Mouse (Mus musculus) urinary bladder, adult 2 months (tissue): ENCODE data around the gene Tmem170. TPM values are rescaled to one million over a fixed set of nuclear protein-coding genes. Genes with fewer than 3 reads are reported as not detected.

ENCODE experiments used
- DNase-seq: peaks from one replicate; pipeline ENCODE4 v3.0.0; 2022; ENCODE audit warnings: low spot score
- polyA plus RNA-seq: library from polyadenylated mRNA; depleted of rRNA; stranded (reverse); fragments of >200 nt; gene quantifications from 2 replicates; pipeline ENCODE4 v1.2.3, GENCODE M21; 2012; rRNA removed

Gene Tmem170
- 9.1 and 9.6 TPM in 2 replicates for polyA plus RNA-seq

DNA sequence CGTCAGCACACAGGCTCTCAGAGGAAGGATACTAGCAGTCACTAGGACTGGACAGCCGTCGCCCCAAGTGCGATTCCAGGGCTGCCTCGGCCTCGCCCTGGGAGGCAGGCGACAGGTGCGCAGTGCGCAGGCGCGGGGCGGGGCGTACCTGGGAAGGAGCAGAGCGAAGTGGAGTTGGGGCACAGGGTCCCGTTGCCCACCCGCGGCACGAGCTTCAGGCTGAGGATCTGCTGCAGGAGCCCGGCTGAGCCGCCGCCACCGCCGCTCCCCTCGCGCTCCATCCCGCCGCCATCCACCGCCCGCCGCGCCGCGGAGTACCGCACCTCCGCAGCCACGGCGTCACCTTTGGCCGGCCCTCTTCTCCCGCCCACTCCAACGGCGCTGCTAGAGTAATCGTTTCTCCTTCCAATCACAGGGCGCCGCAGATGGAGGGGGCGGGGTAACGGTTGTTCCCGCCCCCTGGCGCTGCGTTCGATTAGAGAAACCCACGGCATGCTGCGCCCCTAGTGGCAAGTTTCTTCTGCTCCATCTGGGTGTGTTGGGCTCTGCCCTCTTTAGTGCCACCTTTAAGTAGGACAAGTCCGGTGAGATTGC lies at the start of gene Tmem170:
Gene Tmem170, minus strand, starts transcription at position 396 of the 594 bp plus-strand sequence.
- DNase-seq = peak; percentile 97

DNA sequence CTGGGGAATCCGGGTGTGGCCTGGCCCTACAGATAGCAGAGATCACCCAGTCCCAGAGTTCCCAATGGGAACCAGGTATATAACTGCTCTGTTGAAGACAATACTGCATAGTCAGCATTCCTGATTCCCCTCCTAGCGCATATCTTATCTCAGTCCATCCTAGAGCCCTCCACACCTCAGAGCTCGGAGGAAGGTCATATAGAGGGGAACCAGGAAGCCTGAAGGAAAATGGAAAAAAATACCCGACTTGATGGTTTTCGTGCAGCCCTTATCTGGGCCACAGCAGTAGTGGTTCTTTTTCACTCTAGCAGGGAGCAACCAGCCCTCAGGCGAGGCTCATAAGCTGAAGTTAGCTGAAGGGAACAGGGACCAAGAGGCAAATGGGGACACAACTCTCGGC lies 48.4 kb upstream of the Tmem170 start:
- no peak for DNase-seq

DNA sequence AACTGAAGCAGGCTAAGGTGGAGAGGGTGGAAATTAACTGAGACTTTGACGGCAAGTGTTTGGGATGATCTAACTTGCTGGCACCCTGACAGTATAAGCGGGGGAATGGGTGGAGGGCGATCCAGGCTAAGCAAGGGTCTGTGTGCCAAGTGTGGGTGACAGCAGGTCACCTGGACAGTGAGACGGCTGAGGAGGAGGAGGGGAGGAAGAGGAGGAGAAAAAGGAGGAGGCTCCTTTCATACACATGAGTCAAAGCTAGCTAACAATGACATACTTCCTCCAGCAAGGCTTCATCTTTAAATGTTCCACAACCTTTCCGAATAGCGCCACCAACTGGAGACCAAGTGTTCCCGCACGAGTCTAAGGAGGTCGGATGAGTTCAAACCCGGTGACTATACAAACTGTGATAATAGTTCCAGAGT lies 46.8 kb upstream of the Tmem170 start:
- no peak for DNase-seq

DNA sequence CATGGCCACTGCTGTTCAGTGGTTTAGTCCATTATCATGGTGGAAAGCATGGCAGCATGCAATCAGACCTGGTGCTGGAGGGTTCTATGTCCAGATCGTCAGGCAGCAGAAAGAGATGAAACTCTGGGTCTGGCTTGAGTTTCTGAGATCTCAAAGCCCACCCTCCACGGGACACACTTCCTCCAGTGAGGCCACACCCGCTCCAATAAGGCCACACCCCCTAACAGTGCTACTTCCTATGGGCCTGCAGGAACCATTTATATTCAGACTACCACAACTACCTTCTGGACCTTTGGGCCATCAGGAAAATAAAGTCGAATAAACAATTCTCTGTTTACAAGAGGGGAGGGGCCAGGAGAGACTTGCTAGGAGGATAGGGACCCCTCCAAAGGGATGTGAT lies 44.4 kb upstream of the Tmem170 start:
- no peak for DNase-seq

DNA sequence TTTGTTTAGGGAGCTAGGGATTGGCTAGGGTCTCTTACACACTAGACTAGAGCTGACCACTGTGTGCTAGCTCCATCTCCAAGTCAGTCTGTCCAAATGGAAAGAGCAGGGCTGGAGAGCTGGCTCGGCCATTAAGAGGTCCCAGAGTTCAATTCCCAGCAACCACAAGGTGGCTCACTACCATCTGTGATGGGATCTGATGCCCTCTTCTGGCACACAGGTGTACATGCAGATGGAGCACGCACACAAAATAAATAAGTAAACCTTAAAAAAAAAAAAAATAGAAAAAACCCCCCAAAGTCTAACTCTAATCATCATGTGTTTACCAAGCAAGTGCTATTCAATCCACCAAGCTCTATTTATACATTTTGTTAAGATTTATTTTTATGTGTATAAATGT lies 43.1 kb upstream of the Tmem170 start:
- no peak for DNase-seq

DNA sequence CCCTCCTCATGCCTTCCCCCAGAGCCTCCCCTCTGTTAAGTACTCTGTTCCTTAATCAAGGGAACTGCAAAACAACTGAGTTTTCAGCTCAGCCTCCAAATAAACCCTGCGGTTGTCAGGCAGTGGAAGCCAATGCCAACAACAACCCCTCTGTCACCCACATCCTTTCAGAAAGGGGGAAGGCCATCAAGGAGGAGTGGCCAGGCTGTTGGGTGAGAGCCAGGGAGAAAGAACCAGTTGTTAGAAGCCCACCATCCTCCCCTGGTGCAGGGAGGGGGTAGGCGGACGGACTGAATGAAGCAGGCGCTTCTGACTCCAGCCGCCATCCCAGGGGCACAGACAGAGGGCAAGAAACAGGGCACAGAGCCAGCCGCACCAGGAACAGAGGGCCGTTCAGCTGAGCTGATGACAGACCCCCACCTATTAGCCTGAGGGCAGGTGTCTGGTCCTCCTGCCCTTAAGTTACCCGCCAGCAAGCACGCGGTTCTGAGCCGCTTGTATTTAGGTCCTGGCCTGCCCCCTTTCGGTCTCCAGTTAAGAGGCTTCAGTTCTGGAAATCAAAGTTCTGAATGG lies 36.4 kb upstream of the Tmem170 start:
- DNase-seq = no peak

DNA sequence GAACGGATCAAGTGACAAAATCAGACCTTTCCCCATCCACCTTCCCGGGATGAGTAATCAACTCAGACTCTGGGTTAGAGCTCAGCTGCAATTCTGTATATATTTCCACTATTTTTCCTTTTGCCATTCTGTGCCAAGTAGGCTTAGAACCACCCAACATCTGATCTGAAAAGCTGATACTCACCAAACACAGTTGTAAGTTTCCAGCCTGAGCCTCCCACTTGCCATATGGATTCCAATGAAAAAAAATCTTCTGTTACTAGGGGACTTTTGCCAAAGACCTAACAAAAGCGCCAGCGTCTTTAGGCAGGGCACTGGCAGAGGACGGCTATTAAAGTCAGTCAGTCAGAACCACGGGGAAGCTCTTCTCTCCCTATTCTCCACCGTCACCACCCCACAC lies 35.0 kb upstream of the Tmem170 start:
- DNase-seq = no peak

DNA sequence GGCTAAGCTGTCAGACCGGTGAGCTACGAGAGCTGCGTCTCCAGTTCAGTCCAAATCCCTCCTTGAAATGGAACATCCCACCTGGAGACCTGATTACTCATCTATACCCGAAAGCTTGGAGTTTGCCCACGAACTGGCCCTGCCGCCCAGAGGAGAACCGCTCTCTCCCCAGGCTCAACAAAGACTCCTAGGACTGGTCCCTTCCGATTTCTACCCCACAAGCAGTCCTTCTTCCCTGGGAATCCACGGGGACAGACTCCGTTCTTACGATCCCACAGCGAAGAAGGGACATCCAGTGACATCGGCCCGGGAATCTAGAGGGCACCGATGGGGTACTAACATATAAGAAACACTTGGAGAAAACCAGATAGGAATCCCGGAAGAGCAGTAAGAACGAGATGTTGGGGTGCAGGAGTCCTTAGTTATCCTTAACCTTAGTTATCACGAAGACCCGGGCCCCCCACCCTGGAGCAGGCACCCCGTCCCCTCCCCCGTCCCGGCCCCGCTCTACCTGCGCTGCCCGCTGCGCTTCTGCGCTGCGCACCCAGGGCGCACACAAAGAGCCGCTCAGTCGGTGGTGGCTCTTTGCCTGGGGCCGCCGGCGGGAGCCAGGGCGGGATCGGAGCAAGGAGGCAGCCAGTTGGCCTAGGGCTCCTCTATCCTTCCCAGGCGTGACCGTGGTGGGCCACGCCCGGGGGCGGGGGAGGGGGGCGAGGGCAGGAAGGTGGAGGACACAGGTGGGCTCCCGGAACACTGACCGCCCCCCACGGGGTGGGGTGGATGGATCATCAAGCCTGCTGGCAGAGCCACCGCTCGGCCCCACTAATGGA lies 33.3 kb upstream of the Tmem170 start, which contains the start of gene Chst5:
Gene Chst5, minus strand, starts transcription at position 827 of the 830 bp plus-strand sequence.
- no peak for DNase-seq

DNA sequence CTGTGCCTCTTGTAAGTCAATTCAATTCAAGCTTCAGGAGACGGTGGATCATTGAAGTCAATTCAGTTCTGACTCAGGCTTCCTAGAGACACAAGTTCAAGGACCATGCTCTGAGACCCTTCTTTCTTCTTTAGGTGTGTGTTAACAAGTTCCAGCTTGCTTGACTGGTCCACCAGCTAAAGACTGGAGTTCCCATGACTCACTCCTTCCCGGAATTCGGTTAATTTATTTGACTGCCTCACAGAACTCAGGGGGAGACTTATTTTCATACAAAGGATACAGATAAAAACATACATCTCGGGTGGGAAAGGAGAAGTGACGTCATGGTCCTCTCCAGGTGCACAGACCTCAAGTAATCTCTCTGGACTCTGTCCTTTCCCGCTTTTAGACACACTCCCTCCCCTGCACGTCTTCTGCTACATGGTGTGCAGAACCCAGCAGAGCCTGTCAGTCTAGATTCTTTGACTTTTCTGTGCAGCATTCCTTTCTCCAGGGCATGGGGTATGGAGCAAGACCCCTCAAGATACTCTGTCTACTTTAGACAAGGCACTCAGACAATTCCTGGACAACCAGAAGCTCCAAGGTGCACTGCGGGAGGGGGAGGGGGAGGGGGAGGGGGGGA lies 29.1 kb upstream of the Tmem170 start:
- DNase-seq = no peak

DNA sequence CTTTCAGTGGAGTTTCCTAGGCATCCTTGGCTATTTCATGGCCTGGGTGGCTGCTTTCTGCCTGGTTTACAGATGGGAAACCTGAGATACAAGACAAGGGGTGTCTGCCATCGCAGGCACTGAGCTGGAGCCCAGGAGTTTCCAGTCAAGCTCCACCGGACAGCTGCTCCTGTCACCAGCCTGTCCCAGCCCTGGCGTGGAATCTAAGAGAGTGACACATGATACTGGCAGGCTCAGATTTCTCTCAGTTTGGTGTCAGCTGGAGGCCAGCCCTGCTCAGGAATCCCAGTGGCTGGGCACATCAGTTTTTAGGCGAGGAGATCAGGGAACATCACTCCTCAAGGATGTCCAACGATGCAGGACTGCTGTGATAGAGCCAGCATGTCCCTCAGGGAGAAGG lies 25.5 kb upstream of the Tmem170 start:
- no peak for DNase-seq

DNA sequence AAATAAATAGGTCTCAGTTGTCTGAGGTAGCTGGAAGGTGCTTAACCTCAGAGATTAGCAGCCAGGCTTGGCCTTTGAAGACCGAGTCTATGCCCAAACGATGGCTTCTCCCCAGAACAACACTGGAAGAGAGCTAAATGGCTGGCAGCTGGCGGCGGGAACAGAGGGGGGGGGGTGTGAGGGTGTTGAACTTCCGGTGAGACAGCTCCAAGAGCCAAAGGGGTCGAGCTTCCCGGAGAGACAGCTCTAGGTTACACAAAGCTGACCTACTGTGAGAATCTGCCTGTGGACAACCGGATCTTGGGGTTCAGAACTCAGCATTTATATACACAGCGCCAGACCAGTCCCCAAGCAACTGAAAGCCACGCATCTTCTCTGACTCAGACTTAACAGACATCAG lies 22.0 kb upstream of the Tmem170 start:
- DNase-seq = no peak

DNA sequence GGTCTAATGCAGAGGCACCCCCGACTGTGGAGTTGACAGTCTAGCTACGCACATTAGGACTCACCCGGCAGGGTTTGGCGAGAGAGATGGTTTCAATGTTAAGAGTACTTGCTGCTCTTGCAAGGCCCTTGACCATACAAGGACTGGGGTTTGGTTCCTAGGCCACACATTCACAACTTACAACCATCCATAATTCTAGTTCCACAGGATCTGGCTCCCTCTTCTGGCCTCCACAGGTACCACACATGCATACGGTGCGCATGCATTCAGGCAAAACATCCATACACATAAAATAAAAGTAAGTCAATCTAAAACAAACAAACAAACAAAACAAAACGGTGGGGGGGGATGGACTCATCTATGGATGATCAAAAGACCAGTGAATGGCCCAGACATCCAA lies 18.4 kb upstream of the Tmem170 start:
- no peak for DNase-seq

DNA sequence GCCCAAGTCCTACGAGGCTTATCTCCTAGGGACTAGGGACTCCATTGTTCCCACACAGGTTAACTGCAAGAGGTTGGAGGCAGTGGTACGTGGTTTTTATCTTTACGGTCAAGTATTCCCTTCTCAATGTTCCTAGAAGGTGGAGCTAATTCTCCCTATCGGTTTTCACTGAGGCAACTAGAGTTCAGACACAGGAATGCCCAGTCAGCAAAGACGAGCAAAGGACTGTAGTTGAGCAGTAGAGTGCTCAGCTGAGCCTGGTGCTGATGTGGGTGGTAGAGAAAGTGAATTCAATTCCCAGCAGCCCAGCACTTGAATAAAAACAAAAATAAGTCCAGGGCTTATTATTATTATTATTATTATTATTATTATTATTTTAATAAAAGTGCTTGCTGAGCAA lies 16.1 kb upstream of the Tmem170 start:
- DNase-seq = no peak

DNA sequence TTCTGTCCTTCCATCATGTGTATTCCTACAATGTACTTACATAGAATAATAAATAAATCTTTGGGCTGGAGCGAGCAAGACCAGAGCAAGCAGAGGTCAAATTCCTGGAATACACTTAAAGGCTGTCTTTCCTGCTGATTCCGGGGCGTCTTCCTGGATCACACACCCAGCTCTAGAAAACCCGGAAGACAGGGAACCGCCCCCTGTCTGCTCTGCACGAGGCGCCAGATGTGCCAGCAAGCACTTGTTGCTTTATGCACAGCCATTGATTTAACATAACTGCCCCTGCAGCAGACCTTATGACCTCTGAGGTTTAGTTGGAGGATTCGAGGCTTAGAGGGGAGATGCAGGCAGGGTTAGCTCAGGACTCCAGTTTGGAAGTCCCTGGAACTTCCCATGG lies 15.4 kb upstream of the Tmem170 start:
- DNase-seq = no peak

DNA sequence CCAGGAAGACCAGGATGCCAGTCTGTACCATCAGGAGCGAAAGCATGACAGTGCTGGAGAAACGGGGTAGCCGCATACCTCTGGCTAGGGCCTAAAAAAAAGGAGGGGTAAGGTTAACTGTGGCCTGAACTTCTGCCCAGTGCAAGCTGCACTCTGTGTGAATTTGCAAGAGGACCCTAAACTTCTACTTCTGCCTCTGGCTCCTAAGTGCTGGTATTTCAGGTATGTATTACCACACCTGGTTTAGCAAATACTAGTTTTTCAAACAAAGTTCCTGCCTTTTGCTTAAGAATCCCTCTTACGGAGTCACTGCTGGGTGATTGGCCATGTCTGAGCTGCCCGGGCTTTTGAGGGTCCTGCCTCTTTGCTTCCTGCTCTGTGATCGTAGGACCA lies 14.4 kb upstream of the Tmem170 start:
- DNase-seq = no peak

DNA sequence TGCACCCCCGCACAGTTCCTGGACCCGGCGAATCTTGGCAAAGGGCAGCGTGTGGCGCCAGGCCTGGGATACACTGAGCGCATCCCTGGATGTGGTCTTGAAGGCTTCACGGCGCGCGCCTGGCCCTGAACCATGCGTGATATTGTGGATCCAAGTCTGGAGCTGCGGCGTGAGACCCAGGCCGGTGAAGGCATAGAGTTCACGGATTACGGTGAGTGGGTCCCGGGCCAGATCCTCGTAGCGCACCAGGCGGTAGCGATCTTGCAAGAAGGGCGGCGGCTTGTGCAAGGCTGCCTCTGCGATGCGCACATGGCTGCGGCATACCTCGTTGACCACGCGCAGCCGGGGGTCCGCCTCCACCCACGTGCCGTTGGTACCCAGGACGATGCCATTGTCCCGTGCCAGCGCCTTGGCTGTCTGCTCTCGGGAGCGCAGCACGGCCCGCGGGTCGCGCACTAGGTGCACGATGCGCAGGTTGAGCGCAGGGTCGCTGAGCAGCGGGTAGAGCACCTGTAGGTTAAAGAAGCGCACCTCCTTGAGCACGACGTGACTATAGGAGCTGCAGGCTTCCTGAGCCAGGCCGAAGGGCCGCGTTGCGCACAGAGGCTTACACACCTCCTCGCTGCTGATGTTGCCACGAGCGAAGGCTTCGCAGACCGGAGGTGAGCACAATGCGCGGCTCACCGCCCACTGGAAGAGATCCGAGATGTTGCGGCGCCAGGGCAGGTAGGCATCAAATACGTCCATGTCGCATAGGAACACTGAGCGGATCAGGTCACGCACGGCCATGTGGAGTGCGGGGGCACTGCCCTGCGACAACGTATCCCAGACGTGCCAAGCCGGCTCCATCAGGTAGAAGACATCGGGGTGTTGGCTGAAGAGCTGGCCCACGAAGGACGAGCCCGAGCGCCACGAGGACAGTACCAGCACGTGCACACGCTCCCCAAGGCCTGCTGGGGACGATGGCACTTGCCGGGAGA lies 13.7 kb upstream of the Tmem170 start:
- no peak for DNase-seq

DNA sequence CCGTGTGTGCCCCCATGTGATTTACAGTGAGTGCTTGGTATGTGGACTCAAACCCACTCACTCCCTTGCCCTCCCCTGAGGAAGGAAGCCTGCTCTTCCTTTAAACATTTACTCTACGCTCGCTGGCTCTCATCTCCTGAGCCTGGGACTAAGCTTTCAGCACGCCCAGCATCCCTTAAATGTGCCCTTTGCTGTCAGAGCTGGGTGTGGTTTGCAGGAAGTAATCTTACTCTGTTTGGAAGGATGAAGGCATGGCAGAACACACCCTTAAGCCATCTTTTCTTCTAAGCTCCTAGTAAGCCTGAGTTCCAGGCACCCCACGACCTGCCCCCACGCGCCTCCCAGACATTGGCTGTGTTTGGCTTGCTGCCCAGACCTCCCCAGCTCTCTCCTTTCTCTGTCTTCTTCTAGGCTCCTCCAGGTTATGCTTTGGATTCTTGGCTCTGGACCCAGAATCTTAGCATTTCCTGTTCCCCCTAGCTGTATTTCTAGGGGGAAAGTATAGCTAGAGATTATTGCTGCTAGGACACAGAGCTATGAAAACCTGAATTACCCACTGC lies 11.6 kb upstream of the Tmem170 start:
- DNase-seq = no peak

DNA sequence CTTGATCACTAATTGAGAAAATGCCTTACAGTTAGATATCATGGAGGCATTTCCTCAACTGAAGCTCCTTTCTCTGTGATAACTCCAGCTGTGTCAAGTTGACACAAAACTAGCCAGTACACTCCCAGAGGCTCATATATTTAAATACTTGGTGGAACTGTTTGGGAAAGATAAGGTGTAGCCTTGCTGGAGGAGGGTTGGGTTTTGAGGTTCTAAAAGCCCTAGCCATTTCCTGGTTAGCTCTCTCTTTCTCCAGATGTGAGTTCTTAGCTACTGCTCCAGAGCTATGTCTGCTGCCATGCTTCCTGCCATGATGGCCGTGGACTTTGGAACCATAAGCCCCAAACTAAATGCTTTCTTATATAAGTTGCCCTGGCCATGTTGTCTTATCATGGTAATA lies 10.9 kb upstream of the Tmem170 start:
- DNase-seq = no peak

DNA sequence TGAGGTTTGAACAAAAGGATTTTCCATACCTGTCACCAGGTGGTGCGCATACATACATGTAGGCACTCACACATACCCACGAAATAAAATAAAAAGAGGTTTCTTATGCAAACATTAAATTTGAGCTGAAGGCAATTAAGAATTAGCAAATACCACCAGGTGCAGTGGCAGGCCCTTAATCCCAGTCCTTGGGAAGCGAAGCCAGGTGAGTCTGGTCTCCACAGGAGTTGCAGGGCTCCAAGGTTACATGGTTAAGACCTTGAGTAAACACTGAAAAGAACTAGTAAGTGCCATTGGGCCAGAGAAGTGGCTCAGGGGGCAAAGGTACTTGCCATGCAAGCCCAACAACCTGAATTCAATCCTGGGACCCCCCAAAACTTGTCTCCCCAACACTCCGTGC lies 7.1 kb upstream of the Tmem170 start:
- DNase-seq = no peak

DNA sequence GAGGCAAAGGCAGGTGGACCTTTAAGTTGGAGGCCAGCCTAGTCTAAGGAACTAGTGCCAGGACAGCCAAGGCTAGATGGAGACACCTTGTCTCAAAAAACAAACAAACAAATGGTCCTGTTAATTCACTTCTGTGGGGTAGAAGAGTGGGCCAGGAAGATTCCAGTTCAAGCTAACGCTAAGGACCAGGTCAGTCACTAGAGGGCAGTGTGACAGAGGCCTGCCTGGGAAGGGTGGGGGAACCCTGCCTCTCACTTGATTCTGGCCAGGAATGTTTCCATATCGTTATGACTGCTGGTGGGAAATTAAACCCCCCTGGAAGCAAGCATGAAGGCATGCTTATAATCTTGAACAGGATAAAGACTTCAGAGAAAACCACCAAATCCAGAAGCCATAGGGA lies 5.0 kb upstream of the Tmem170 start:
- DNase-seq = no peak

DNA sequence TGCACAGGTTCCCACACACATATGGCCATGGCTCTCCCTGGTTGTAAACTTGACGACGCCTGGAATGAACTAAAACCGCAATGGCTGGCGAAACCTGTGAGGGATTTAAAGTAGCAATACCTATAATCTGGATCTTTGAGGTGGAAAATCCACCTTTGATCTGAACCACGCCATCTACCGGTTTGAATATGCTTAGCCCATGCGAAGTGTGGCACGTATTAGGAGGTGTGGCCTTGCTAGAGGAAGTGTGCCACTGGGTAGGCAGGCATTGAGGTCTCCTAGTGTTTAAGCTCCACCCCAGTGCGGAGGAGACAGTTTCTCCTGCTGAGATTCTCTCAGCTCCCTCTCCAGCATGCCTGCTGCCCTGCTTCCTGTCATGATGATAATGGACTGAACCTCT lies 1.2 kb upstream of the Tmem170 start:
- no peak for DNase-seq
